13 mouse cellular contexts compared by ENCODE assay signal in the genomic region with DNA sequence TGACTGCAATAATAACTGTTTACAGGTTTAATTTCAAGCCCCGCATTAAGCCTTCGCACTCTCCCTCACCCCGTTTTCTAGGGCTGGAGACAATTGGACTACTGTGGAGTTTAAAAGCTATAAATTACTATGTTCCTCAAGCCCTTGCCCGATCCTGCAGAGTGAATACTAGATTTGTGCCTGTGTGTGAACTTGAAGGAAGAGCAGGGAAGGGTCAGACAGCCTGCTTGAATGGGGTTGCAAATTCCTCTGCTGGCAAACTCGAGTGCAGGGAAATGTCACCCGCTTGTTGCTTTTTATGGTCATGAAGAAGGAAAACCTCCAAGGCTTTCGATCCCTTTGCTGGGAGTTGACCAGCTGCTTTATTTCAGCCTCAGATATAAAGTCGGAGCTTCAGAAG. TPM values are rescaled to one million over a fixed set of nuclear protein-coding genes. Genes with fewer than 3 reads are reported as not detected.
DNase-seq lines count a peak whose midpoint lies in the region; ATAC-seq lines count a peak whose summit lies in the region.
"Had no signal": no experiment of that assay in that cellular context is flagged by ENCODE, and none has a peak within 500 bp of the region (broad histone marks: within the 10 kb centered on the region; RNA-seq: fewer than 3 reads in every experiment).

No protein-coding gene starts in this region.

- DNase-seq in heart, embryonic 10.5 days (ENCODE audit: low spot score): no peak
- DNase-seq in heart, postnatal 25 days (ENCODE audit: low spot score): no peak
- peak; percentile 38 for DNase-seq in neural tube, embryonic 11.5 days (ENCODE audit: low spot score)
- no peak for DNase-seq in neural tube, embryonic 10.5 days (ENCODE audit: extremely low spot score, low spot score)
- DNase-seq in kidney, postnatal 36 days: peak; percentile 5 to 13
- no peak for DNase-seq in frontal cortex, postnatal 14 days (ENCODE audit: low spot score in 2 of 2)
- DNase-seq in adrenal gland, adult (ENCODE audit: inconsistent age in 2 of 2, low spot score in 1 of 2): no peak
- DNase-seq: adrenal gland, postnatal 14 days; gastrocnemius, postnatal 36 days had no signal

- no peak overlapping the region for H3K4me2 ChIP-seq in neural tube, embryonic 11.5 days (ENCODE audit: low read depth)
- no peak overlapping the region for H3K4me2 ChIP-seq in stomach, embryonic 14.5 days (replicated peaks; ENCODE audit: low read depth, low read length)

- intact Hi-C loops in heart, postnatal 25 days (cut with DNase I): no loop called here

- H3K27ac ChIP-seq in heart, embryonic 10.5 days: peak overlapping the region; percentile 77
- peak overlapping the region; percentile 39 for H3K27ac ChIP-seq in neural tube, embryonic 11.5 days (ENCODE audit: low read depth, low read length)
- peak overlapping the region; percentile 30 for H3K27ac ChIP-seq in stomach, embryonic 14.5 days (ENCODE audit: low read length)

- H3K4me3 ChIP-seq in heart, embryonic 10.5 days: no peak overlapping the region
- no peak overlapping the region for H3K4me3 ChIP-seq in neural tube, embryonic 11.5 days (ENCODE audit: low read depth, low read length)
- no peak overlapping the region for H3K4me3 ChIP-seq in stomach, embryonic 14.5 days (ENCODE audit: low read depth, low read length)

- H3K9ac ChIP-seq in neural tube, embryonic 11.5 days (ENCODE audit: low read length): no peak overlapping the region
- no peak overlapping the region for H3K9ac ChIP-seq in stomach, embryonic 14.5 days (replicated peaks; ENCODE audit: low read depth, low read length)

- no peaks in the 10 kb centered on the region for H3K36me3 ChIP-seq in heart, embryonic 10.5 days
- H3K36me3 ChIP-seq in neural tube, embryonic 11.5 days (ENCODE audit: control insufficient read depth, insufficient read depth, low read length): no peaks in the 10 kb centered on the region
- H3K36me3 ChIP-seq in stomach, embryonic 14.5 days (ENCODE audit: control insufficient read depth, insufficient read depth, low read length): no peaks in the 10 kb centered on the region

- ATAC-seq in neural tube, embryonic 11.5 days (ENCODE audit: insufficient read depth, low FRiP score, low TSS enrichment): peak; percentile 72; the same call in 1 of the 2 replicates
- no peak for ATAC-seq in stomach, embryonic 14.5 days (ENCODE audit: insufficient number of reproducible peaks, insufficient read depth, low FRiP score, low read depth)
- ATAC-seq: forebrain, embryonic 14.5 days; midbrain, embryonic 16.5 days; Patski had no signal

- WGBS in heart, embryonic 10.5 days: 53% methylated on average over 8 of the region's 8 CpGs
- 31% methylated on average over 8 of the region's 8 CpGs for WGBS in neural tube, embryonic 11.5 days
- 31% methylated on average over 8 of the region's 8 CpGs for WGBS in stomach, embryonic 14.5 days

- H3K27me3 ChIP-seq in heart, embryonic 10.5 days (ENCODE audit: insufficient read depth, poor library complexity, severe bottlenecking): no peaks in the 10 kb centered on the region
- H3K27me3 ChIP-seq in neural tube, embryonic 11.5 days (ENCODE audit: control insufficient read depth, insufficient read depth, low read length): no peaks in the 10 kb centered on the region
- H3K27me3 ChIP-seq in stomach, embryonic 14.5 days (ENCODE audit: control insufficient read depth, insufficient read depth, low read length): no peaks in the 10 kb centered on the region
- H3K27me3 ChIP-seq: Patski had no signal

- H3K9me3 ChIP-seq in heart, embryonic 10.5 days: no peaks in the 10 kb centered on the region
- no peaks in the 10 kb centered on the region for H3K9me3 ChIP-seq in neural tube, embryonic 11.5 days (ENCODE audit: control insufficient read depth, low read length)
- no peaks in the 10 kb centered on the region for H3K9me3 ChIP-seq in stomach, embryonic 14.5 days (ENCODE audit: control insufficient read depth, low read depth, low read length)

- H3K4me1 ChIP-seq in heart, embryonic 10.5 days: peaks cover 20% of the 10 kb centered on the region; the same call in 1 of the 2 replicates
- H3K4me1 ChIP-seq in neural tube, embryonic 11.5 days (ENCODE audit: control insufficient read depth, insufficient read depth, low read length): peaks cover 3% of the 10 kb centered on the region; the same call in 1 of the 2 replicates
- peaks cover 5% of the 10 kb centered on the region; the same call in 1 of the 2 replicates for H3K4me1 ChIP-seq in stomach, embryonic 14.5 days (ENCODE audit: control insufficient read depth, insufficient read depth, low read length)

RNA-seq across cellular contexts. Expression of a gene that starts 19.6 kb away (rescaled TPM):
- 49.6 and 60.0 TPM in 2 replicates for polyA plus RNA-seq in heart, embryonic 10.5 days (2016; fragmentation: Nextera tagmentation; extraction: Ambion mirVana)
- 10 to 100 TPM; 23.7 to 25.3 TPM for total RNA-seq in heart, postnatal 25 days (2021)
- 70.2 and 74.4 TPM in 2 replicates for polyA plus RNA-seq in neural tube, embryonic 11.5 days (2014; fragmentation: Nextera tagmentation; extraction: Ambion mirVana)
- polyA plus RNA-seq in stomach, embryonic 14.5 days (2014; fragmentation: Nextera tagmentation; extraction: Ambion mirVana): 59.0 and 64.0 TPM in 2 replicates

Comparison
In these comparisons a context has a peak if more than half of its experiments do, and no peak if none do; other contexts are left out.
1. DNase-seq: peak in neural tube, embryonic 11.5 days (single experiment) and kidney, postnatal 36 days (2 of 2); none in heart, embryonic 10.5 days (single experiment), heart, postnatal 25 days (single experiment), neural tube, embryonic 10.5 days (single experiment), frontal cortex, postnatal 14 days (0 of 2) and adrenal gland, adult (0 of 2).
2. Peak in every context shown above with its lines, with median percentiles within 50 percentile points of each other: H3K27ac ChIP-seq.